Mouse (Mus musculus) bone marrow, adult 2 months (tissue): ENCODE measurements at regions not wholly inside any gene's neighbourhood (a gene's known extent, or its start where the extent isn't known, plus 50 kb on each side); places are given as distances from the start of the nearest gene placed in this dataset.

Source experiments
- CTCF ChIP-seq: fragments of 200-500 bp; IDR thresholded peaks from 2 replicates; pipeline ENCODE4 v1.5.1; 2011; ENCODE audit warnings: low read length, control low read depth; ENCODE audit not compliant: control insufficient read depth, insufficient read depth
- POLR2A ChIP-seq: fragments of 200-500 bp; IDR thresholded peaks from 2 replicates; pipeline ENCODE4 v1.6.1; 2011; ENCODE audit warnings: low read depth, mild to moderate bottlenecking, control low read depth, low read length, borderline replicate concordance; ENCODE audit not compliant: control insufficient read depth

GRCm38 (mm10) chr2:133040708-133041107 is 95.0 kb upstream of the Fermt1 start:
- no peak for TF ChIP-seq POLR2A
- no peak for TF ChIP-seq CTCF
